Mouse (Mus musculus) liver, embryonic 16.5 days (tissue): ENCODE measurements around the gene Mafb. TPM values are rescaled to one million over a fixed set of nuclear protein-coding genes. Genes with fewer than 3 reads are reported as not detected.

Experiments
- ATAC-seq: fragments of 200-750 bp; cut with Nextera tagmentation; 2 replicates; pipeline ENCODE4 v1.8.0; 2017; ENCODE audit warnings: low read depth, mild to moderate bottlenecking, moderate number of reproducible peaks, moderate library complexity
- H3K27ac ChIP-seq: fragments of 300-500 bp; sonication (generic); 2 replicates; pipeline ENCODE4 v1.5.1; 2014; ENCODE audit warnings: mild to moderate bottlenecking, low read length
- H3K27me3 ChIP-seq: fragments of 300-500 bp; sonication (generic); 2 replicates; pipeline ENCODE4 v1.6.1; 2014; ENCODE audit warnings: low read depth, low read length, mixed read lengths; ENCODE audit not compliant: control insufficient read depth, insufficient read depth
- H3K36me3 ChIP-seq: fragments of 300-500 bp; sonication (generic); 2 replicates; pipeline ENCODE4 v1.6.1; 2014; ENCODE audit warnings: mild to moderate bottlenecking; ENCODE audit not compliant: control insufficient read depth, insufficient read depth
- H3K4me1 ChIP-seq: fragments of 300-500 bp; sonication (generic); 2 replicates; pipeline ENCODE4 v1.6.1; 2014; ENCODE audit warnings: low read depth, low read length, mixed read lengths; ENCODE audit not compliant: control insufficient read depth
- H3K4me2 ChIP-seq: fragments of 300-500 bp; sonication (generic); 2 replicates; pipeline ENCODE4 v1.6.1; 2014; ENCODE audit warnings: low read depth, low read length, mixed read lengths
- H3K4me3 ChIP-seq: fragments of 300-500 bp; sonication (generic); 2 replicates; pipeline ENCODE4 v1.5.1; 2014; ENCODE audit warnings: low read depth, mild to moderate bottlenecking, low read length
- H3K9ac ChIP-seq: fragments of 300-500 bp; sonication (generic); 2 replicates; pipeline ENCODE4 v1.6.1; 2014; ENCODE audit warnings: low read depth, low read length
- H3K9me3 ChIP-seq: fragments of 300-500 bp; sonication (generic); replicated peaks from 2 replicates; pipeline ENCODE4 v1.6.1; 2016; ENCODE audit warnings: low read length; ENCODE audit not compliant: control insufficient read depth
- WGBS: fragments of 180-500 bp; shearing (Covaris S2); extraction: QIAGEN DNeasy Blood & Tissue Kit; methylation state at CpG from one replicate; pipeline ENCODE4 v1.1.7; 2014; ENCODE audit not compliant: insufficient replicate concordance; 5-methylcytosine and 5-hydroxymethylcytosine counted together
- polyA plus RNA-seq: library from polyadenylated mRNA; unstranded; fragments of >200 nt; fragmentation: Nextera tagmentation; extraction: Ambion mirVana; gene quantifications from 2 replicates; pipeline ENCODE4 v1.2.1, GENCODE M21; 2015

The Mafb gene
- polyA plus RNA-seq, 1 experiment from 2014 or later: 5.2 TPM

DNA sequence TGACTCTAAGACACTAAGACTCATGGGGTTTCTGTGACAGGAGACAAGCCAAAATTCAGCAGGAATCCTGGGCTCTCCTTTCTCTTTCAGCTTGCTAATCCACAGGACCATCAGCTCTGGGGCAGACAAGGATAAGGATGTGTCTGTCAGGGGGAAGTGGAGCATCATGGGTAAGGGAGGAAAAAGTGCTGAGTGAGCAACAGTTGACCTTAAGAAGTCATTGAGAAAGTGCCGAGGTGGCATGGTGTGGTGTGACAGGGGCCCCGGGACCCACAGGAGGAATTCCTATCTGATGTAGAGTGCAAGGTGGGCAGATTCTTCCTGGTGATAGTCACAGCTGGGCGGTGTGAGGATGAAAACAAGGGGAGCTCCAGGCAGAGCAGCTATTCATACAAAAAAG, 25.8 kb upstream of the Mafb start:
- Histone ChIP-seq H3K27ac (no peak overlapping the region), H3K27me3 (no peaks in the 10 kb centered on the region), H3K36me3 (no peaks in the 10 kb centered on the region), H3K9ac (no peak overlapping the region), H3K4me3 (no peak overlapping the region), H3K4me2 (no peak overlapping the region), H3K4me1 (no peaks in the 10 kb centered on the region), H3K9me3 (no peaks in the 10 kb centered on the region)
- no peak for ATAC-seq
- whole genome bisulfite sequencing: 41% methylated on average over 3 of the region's 3 CpGs

DNA sequence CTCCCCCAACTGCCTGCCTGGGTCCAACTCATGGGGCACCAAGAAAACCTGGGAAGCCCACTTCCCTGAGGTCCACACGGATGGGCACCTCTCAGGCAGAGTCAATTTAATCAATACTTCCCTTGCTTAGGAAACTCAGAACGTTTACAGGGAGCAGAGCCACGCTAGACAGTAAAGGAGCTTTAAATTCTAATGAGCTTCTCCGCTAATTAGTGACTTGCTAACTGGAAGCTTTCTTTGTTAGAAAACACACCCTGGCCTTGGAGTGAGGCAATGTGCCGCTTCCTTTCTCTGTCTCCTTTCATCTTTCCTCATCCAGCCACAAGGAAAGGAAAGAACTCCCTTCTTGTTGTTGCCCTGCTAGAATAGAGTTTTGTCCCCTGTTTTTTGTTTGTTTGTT, 21.7 kb upstream of the Mafb start:
- 22% methylated on average over 5 of the region's 5 CpGs for WGBS
- Histone ChIP-seq H3K27me3 (no peaks in the 10 kb centered on the region), H3K9me3 (no peaks in the 10 kb centered on the region), H3K9ac (no peak overlapping the region), H3K36me3 (no peaks in the 10 kb centered on the region), H3K27ac (no peak overlapping the region), H3K4me1 (no peaks in the 10 kb centered on the region), H3K4me3 (no peak overlapping the region), H3K4me2 (no peak overlapping the region)
- ATAC-seq: no peak

DNA sequence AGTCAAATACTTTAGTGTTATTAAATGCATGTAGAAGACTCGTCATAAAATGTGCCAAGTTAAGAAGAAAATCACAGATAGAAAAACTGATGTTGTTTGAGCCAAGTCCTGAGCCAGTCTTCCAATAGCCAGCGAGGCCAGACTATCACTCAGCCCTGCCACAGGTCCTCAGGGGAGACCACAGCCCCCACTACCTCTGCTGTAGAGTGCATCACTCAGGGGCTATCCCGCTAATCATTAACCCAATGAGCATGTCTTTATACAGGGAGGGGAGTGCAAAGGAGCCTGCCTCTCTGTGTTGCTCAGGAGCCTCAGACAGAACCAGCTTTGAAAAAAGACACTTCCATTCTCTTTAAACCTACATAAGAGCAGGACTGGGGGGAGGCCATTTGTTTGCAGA, 16.6 kb upstream of the Mafb start:
- ATAC-seq: no peak
- no peak overlapping the region for H3K9ac ChIP-seq
- no peaks in the 10 kb centered on the region for H3K36me3 ChIP-seq
- no peak overlapping the region for H3K4me2 ChIP-seq
- H3K9me3 ChIP-seq: no peaks in the 10 kb centered on the region
- H3K27ac ChIP-seq: no peak overlapping the region
- H3K4me3 ChIP-seq: no peak overlapping the region
- no peaks in the 10 kb centered on the region for H3K4me1 ChIP-seq
- H3K27me3 ChIP-seq: no peaks in the 10 kb centered on the region
- 38% methylated on average over 3 of the region's 3 CpGs for WGBS

DNA sequence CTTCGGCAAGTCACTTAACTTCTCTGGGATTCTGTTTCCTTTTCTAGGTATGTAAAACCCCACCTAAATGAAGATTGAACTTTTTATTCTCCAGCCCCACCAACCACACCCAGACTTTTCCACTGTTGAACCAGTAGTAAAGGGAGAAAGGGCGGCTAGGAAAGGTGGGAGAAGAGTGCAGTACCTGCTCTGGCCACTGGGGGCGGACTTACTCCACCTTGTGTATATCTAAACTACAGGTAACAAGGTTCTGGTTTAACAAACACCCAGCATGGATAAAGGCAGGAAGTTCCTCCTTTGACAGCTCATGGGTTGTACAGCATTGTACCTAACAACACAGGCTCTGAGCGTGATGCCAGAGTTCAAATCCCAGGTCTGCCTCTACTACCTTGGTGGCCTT, 11.4 kb upstream of the Mafb start:
- 34% methylated on average over 4 of the region's 4 CpGs for WGBS
- Histone ChIP-seq H3K4me1 (no peaks in the 10 kb centered on the region), H3K9me3 (no peaks in the 10 kb centered on the region), H3K27ac (no peak overlapping the region), H3K4me2 (no peak overlapping the region), H3K27me3 (no peaks in the 10 kb centered on the region; the same call in 1 of the 2 replicates), H3K9ac (no peak overlapping the region), H3K36me3 (no peaks in the 10 kb centered on the region), H3K4me3 (no peak overlapping the region)
- ATAC-seq: no peak

DNA sequence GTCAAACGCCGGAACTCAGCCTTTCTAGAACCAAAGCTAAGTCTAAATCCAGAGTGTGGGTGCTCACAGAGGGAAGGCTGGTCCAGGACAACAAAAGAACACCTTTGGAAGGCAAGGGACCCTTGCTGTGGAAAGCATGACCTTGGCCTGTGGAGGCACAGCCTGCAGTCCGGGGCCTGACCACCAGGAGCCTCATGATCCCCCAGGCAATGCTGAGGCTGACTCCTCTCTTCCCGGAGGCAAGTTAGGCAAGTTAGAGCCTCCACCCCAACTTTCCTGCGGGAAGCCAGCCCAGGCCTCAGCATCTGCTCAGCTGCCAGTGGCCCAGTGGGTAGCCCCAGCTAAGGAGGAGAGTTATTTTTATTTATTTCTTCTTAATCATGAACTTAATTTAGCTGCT, 9.4 kb upstream of the Mafb start:
- H3K9me3 ChIP-seq: no peaks in the 10 kb centered on the region
- no peak overlapping the region for H3K27ac ChIP-seq
- peaks cover 9% of the 10 kb centered on the region for H3K27me3 ChIP-seq
- H3K4me1 ChIP-seq: no peaks in the 10 kb centered on the region
- no peaks in the 10 kb centered on the region for H3K36me3 ChIP-seq
- no peak overlapping the region for H3K4me3 ChIP-seq
- no peak overlapping the region for H3K9ac ChIP-seq
- H3K4me2 ChIP-seq: no peak overlapping the region
- ATAC-seq: no peak
- 33% methylated on average over 5 of the region's 5 CpGs for WGBS

DNA sequence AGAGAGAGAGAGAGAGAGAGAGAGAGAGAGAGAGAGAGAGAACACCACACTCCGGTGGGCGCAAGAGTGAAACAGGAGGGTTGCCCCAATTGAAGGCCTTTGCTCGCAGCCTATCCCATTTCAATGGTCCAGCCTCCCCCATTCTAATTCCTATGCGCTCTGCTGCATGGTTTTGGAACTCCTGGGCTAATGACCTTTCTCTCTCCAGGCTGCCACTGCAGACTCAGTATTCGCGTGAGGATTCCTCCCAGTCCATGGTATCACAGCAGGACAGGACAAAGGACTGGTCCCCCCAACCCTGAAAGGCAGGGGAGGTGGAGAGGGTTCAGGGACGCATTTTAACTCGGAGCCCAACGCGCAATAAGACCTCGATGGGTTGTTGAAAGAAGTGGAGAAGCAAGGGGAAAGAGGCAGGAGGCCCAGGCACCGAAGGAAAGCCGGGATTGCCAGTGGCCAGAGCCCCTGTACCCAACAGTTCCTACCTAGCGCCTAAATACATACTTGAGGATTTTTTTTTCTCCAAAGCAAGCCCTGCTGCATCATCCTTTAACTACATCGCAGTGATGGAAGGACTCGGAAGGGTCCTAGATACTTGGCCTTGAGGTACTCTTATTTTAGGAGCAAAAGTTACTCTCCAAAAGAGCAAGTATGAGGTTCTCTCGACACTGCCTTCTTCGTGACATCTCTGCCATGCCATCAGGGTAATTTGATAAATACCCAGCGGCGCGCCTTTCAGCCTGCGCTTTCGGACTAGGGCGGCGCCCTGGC, 3.0 kb upstream of the Mafb start:
- Histone ChIP-seq H3K4me1 (no peaks in the 10 kb centered on the region; the same call in 1 of the 2 replicates), H3K27ac (no peak overlapping the region), H3K27me3 (peaks cover 73% of the 10 kb centered on the region), H3K9ac (no peak overlapping the region), H3K36me3 (no peaks in the 10 kb centered on the region), H3K9me3 (no peaks in the 10 kb centered on the region), H3K4me2 (no peak overlapping the region), H3K4me3 (no peak overlapping the region)
- no peak for ATAC-seq
- WGBS: 4% methylated on average over 25 of the region's 25 CpGs

DNA sequence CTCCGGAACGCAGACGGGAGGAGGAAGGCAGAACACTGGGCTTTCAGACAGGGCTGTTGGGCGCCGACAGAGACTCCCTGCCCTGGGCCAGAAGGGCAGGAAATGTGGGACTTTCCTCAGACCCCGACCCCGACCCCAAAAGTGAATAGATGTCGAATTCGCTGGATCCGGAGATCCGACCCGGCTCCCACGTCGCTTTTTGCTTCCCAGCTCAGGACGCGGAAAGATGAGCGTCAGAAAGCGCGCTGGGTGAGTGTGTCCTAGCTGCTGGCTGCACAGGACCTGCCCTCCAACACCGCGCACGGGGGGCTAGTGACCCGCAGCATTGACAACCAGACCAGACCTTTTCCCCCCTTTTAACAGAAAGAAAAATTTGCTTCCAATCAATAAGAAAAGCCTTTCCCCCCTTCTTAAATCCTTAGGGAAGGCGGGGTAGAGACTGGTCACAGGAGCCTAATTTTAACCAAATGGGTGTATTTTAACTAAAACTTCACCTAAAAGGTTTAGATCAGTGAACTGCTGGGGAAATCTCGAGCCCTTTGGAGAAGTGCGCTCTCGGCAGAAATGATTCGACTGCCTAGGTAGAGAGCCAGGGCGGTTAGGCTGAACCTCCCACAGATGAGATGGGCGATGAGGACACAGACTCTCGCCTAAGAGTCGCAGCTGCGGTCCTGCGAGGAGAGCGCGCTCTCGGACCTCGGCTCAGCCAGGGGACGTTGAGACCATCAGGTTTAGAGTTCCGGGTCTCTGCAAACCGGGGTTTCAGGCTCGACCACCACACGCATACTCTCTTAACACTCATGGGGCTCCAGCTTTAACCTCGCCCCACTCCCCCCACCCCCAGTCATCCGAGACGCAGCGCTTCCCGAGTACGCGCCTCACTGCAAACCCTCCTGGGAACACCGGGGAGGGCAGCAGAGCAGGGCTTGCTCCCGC, 1.8 kb upstream of the Mafb start:
- H3K4me3 ChIP-seq: no peak overlapping the region
- H3K4me1 ChIP-seq: no peaks in the 10 kb centered on the region; the same call in 1 of the 2 replicates
- no peaks in the 10 kb centered on the region for H3K9me3 ChIP-seq
- peaks cover 84% of the 10 kb centered on the region for H3K27me3 ChIP-seq
- H3K27ac ChIP-seq: no peak overlapping the region
- 2% methylated on average over 52 of the region's 52 CpGs for WGBS
- H3K4me2 ChIP-seq: 0 out of 2 replicates have a peak overlapping the region, but pooled peaks have one; percentile 13
- no peak for ATAC-seq
- H3K9ac ChIP-seq: no peak overlapping the region
- H3K36me3 ChIP-seq: no peaks in the 10 kb centered on the region

DNA sequence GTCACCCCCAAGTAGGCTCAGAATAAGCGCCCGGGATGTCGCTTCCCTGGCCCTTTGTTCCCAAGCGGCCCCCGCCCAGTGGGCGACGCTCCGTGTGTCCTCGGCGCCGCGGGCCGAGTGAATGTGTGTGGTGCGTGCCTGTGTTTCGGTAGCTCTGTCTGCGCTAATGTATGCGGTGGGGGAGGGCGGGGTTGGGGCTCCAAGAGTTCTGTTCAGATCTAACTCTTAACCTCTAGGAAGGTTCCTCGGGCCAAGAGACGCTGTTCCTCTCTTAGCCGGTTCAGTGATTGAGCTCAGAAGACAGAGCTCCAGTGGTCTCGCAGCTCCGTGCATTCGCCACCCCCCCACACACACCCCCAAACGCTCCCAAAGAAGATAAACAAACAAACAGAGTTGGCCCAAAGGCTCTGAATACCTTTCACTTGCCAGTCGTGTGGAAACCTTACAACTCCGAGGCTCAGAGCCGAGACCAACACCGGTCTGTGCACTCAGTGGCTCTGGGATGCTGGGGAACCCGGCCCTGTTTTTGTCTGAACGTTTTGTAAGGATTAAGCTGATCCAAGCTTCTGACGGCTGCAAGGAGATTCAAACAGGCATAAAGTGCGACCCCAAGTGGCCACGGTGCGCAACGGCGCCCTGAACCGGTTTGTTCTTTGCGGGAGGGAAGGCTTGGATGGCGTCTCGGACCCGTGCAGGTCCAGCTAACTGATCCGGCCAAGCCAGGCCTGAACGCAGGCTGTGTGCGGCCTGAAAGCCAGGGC, 763 bp upstream of the Mafb start:
- Histone ChIP-seq H3K9ac (no peak overlapping the region; the same call in 1 of the 2 replicates), H3K36me3 (no peaks in the 10 kb centered on the region), H3K27ac (peak overlapping the region; percentile 56; the same call in 1 of the 2 replicates), H3K27me3 (peaks cover 92% of the 10 kb centered on the region), H3K9me3 (no peaks in the 10 kb centered on the region), H3K4me3 (peak overlapping the region; percentile 52), H3K4me2 (peak overlapping the region; percentile 69), H3K4me1 (no peaks in the 10 kb centered on the region; the same call in 1 of the 2 replicates)
- under 1% methylated on average over 45 of the region's 45 CpGs for whole genome bisulfite sequencing
- ATAC-seq: peak; percentile 25
